Mouse (Mus musculus) neural tube, embryonic 14.5 days (tissue): ENCODE results near the gene Ccl17. TPM values are rescaled to one million over a fixed set of nuclear protein-coding genes. Genes with fewer than 3 reads are reported as not detected.

Experiments used
- ATAC-seq: fragments of 200-750 bp; cut with Nextera tagmentation; 2 replicates; pipeline ENCODE4 v1.8.0; 2017; ENCODE audit warnings: low read depth, mild to moderate bottlenecking, moderate TSS enrichment, moderate library complexity
- H3K27ac ChIP-seq: fragments of 300-500 bp; sonication (generic); 2 replicates; pipeline ENCODE4 v1.5.1; 2014; ENCODE audit warnings: low read depth, mild to moderate bottlenecking, control low read depth, low read length, moderate library complexity, mixed read lengths
- H3K27me3 ChIP-seq: fragments of 300-500 bp; sonication (generic); 2 replicates; pipeline ENCODE4 v1.6.1; 2014; ENCODE audit warnings: low read length; ENCODE audit not compliant: control insufficient read depth, insufficient read depth
- H3K36me3 ChIP-seq: fragments of 300-500 bp; sonication (generic); 2 replicates; pipeline ENCODE4 v1.6.1; 2014; ENCODE audit warnings: low read length, mixed read lengths; ENCODE audit not compliant: control insufficient read depth, insufficient read depth
- H3K4me1 ChIP-seq: fragments of 300-500 bp; sonication (generic); 2 replicates; pipeline ENCODE4 v1.6.1; 2014; ENCODE audit warnings: low read length; ENCODE audit not compliant: control insufficient read depth, insufficient read depth
- H3K4me2 ChIP-seq: fragments of 300-500 bp; sonication (generic); 2 replicates; pipeline ENCODE4 v1.6.1; 2014; ENCODE audit warnings: mild to moderate bottlenecking, low read depth, low read length, control low read depth
- H3K4me3 ChIP-seq: fragments of 300-500 bp; sonication (generic); 2 replicates; pipeline ENCODE4 v1.5.1; 2014; ENCODE audit warnings: low read depth, low read length, control low read depth, mixed read lengths
- H3K9ac ChIP-seq: fragments of 300-500 bp; sonication (generic); replicated peaks from 2 replicates; pipeline ENCODE4 v1.6.1; 2014; ENCODE audit warnings: low read depth, mild to moderate bottlenecking, control low read depth, low read length, mixed read lengths
- H3K9me3 ChIP-seq: fragments of 300-500 bp; sonication (generic); 2 replicates; pipeline ENCODE4 v1.6.1; 2016; ENCODE audit warnings: low read length; ENCODE audit not compliant: control insufficient read depth
- WGBS: fragments of 180-500 bp; shearing (Covaris S2); extraction: QIAGEN DNeasy Blood & Tissue Kit; methylation state at CpG from one replicate; pipeline ENCODE4 v1.1.7; 2014; 5-methylcytosine and 5-hydroxymethylcytosine counted together
- polyA plus RNA-seq: library from polyadenylated mRNA; unstranded; fragments of >200 nt; fragmentation: Nextera tagmentation; extraction: Ambion mirVana; gene quantifications from 2 replicates; pipeline ENCODE4 v1.2.1, GENCODE M21; 2014

Gene Ccl17
- polyA plus RNA-seq, 1 experiment from 2014 or later = 1.4 TPM

- Histone ChIP-seq H3K4me2 (no peak overlapping the region), H3K9me3 (no peaks in the 10 kb centered on the region), H3K9ac (no peak overlapping the region), H3K36me3 (no peaks in the 10 kb centered on the region), H3K4me3 (no peak overlapping the region), H3K27me3 (no peaks in the 10 kb centered on the region), H3K27ac (no peak overlapping the region), H3K4me1 (no peaks in the 10 kb centered on the region)
- no peak for ATAC-seq
- WGBS = 76% methylated on average over 6 of the region's 6 CpGs
These were observed 24.2 kb upstream of the Ccl17 start for GRCm38 (mm10) chr8:94785995-94786595.

GRCm38 (mm10) chr8:94787524-94788501, 22.4 kb upstream of the Ccl17 start:
- no peak overlapping the region for H3K4me2 ChIP-seq
- H3K27me3 ChIP-seq = no peaks in the 10 kb centered on the region
- H3K36me3 ChIP-seq = no peaks in the 10 kb centered on the region
- no peaks in the 10 kb centered on the region for H3K4me1 ChIP-seq
- WGBS = 70% methylated on average over 15 of the region's 15 CpGs
- no peaks in the 10 kb centered on the region for H3K9me3 ChIP-seq
- H3K27ac ChIP-seq = no peak overlapping the region
- H3K9ac ChIP-seq = no peak overlapping the region
- no peak for ATAC-seq
- no peak overlapping the region for H3K4me3 ChIP-seq

- no peak overlapping the region for H3K4me2 ChIP-seq
- no peak overlapping the region for H3K27ac ChIP-seq
- H3K27me3 ChIP-seq = no peaks in the 10 kb centered on the region
- ATAC-seq = no peak
- no peaks in the 10 kb centered on the region for H3K9me3 ChIP-seq
- no peak overlapping the region for H3K9ac ChIP-seq
- no peaks in the 10 kb centered on the region for H3K36me3 ChIP-seq
- 65% methylated on average over 10 of the region's 10 CpGs for WGBS
- H3K4me1 ChIP-seq = no peaks in the 10 kb centered on the region
- H3K4me3 ChIP-seq = no peak overlapping the region
These were observed 20.8 kb upstream of the Ccl17 start for GRCm38 (mm10) chr8:94789256-94789955.

GRCm38 (mm10) chr8:94794368-94794767, 15.9 kb upstream of the Ccl17 start:
- no peak for ATAC-seq
- H3K9me3 ChIP-seq = no peaks in the 10 kb centered on the region
- H3K9ac ChIP-seq = no peak overlapping the region
- H3K4me1 ChIP-seq = no peaks in the 10 kb centered on the region
- no peaks in the 10 kb centered on the region for H3K36me3 ChIP-seq
- no peak overlapping the region for H3K4me3 ChIP-seq
- no peak overlapping the region for H3K4me2 ChIP-seq
- 91% methylated on average over 4 of the region's 4 CpGs for WGBS
- H3K27ac ChIP-seq = no peak overlapping the region
- no peaks in the 10 kb centered on the region for H3K27me3 ChIP-seq

GRCm38 (mm10) chr8:94794782-94795181, 15.5 kb upstream of the Ccl17 start:
- 97% methylated on average over 2 of the region's 2 CpGs for WGBS
- no peak for ATAC-seq
- H3K27ac ChIP-seq = no peak overlapping the region
- H3K36me3 ChIP-seq = no peaks in the 10 kb centered on the region
- no peaks in the 10 kb centered on the region for H3K27me3 ChIP-seq
- no peak overlapping the region for H3K4me2 ChIP-seq
- H3K9ac ChIP-seq = no peak overlapping the region
- no peaks in the 10 kb centered on the region for H3K9me3 ChIP-seq
- H3K4me1 ChIP-seq = no peaks in the 10 kb centered on the region
- no peak overlapping the region for H3K4me3 ChIP-seq

- Histone ChIP-seq H3K27ac (no peak overlapping the region), H3K9ac (no peak overlapping the region), H3K9me3 (no peaks in the 10 kb centered on the region), H3K27me3 (no peaks in the 10 kb centered on the region), H3K4me2 (no peak overlapping the region), H3K4me1 (no peaks in the 10 kb centered on the region), H3K36me3 (no peaks in the 10 kb centered on the region), H3K4me3 (no peak overlapping the region)
- 71% methylated on average over 7 of the region's 7 CpGs for WGBS
- no peak for ATAC-seq
These were observed 9.8 kb upstream of the Ccl17 start for GRCm38 (mm10) chr8:94800278-94800968.

- no peaks in the 10 kb centered on the region for H3K36me3 ChIP-seq
- H3K4me3 ChIP-seq = no peak overlapping the region
- no peaks in the 10 kb centered on the region for H3K27me3 ChIP-seq
- ATAC-seq = no peak
- no peak overlapping the region for H3K9ac ChIP-seq
- no peak overlapping the region for H3K27ac ChIP-seq
- 45% methylated on average over 14 of the region's 14 CpGs for WGBS
- H3K9me3 ChIP-seq = no peaks in the 10 kb centered on the region
- no peaks in the 10 kb centered on the region for H3K4me1 ChIP-seq
- H3K4me2 ChIP-seq = no peak overlapping the region
These were observed 8.8 kb upstream of the Ccl17 start for GRCm38 (mm10) chr8:94801293-94802095.

- Histone ChIP-seq H3K4me3 (no peak overlapping the region), H3K36me3 (no peaks in the 10 kb centered on the region), H3K4me1 (no peaks in the 10 kb centered on the region), H3K27me3 (no peaks in the 10 kb centered on the region), H3K4me2 (no peak overlapping the region), H3K9ac (no peak overlapping the region), H3K9me3 (no peaks in the 10 kb centered on the region), H3K27ac (no peak overlapping the region)
- ATAC-seq = no peak
- WGBS = 90% methylated on average over 4 of the region's 4 CpGs
These were observed 7.9 kb upstream of the Ccl17 start for GRCm38 (mm10) chr8:94802375-94802774.
